Mouse (Mus musculus) ES-Bruce4 (cell line): ENCODE results near the gene Lrguk.

Experiments
- CTCF ChIP-seq: IDR thresholded peaks from one replicate; pipeline ENCODE4 v1.8.1; 2011; ENCODE audit warnings: low read depth, low read length
- POLR2A ChIP-seq: IDR thresholded peaks from one replicate; pipeline ENCODE4 v1.8.1; 2011; ENCODE audit warnings: low read length; ENCODE audit not compliant: insufficient read depth

DNA sequence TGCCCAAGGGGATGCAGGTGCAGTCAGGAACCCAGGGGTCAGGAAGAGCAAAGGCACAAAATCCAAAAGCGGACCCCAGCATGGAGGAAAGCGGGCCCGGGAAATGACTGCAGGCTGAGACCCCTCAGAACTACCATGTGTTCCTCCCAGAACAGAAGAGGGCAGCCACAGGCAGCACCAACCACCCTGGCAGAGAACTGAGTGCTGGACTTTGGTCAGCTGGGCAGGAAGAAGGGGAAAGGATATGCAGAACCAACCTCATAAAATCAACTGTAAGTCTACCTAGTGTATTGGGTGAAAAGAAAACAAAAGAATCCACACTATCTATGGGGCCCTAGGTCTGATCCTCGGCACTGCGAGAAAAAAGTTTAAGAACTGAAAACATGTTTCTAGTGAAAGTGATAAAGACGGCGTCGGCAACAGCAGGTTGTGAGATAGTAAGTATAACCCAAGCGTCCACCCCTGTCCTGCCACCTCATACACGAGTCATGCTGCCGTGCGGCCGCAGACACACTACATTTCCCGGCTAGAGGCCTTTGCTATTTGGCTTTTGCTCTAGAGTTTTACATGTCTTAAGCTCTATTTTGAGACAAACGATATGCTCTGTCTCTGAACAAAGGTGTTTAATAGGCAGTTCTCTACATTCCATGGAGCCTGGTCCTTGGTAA is 126.0 kb downstream of the Lrguk start:
- TF ChIP-seq CTCF (no peak), POLR2A (no peak)
